Mouse (Mus musculus) testis, adult 2 months (tissue): ENCODE results near the gene Magi1. TPM values are rescaled to one million over a fixed set of nuclear protein-coding genes. Genes with fewer than 3 reads are reported as not detected.

ENCODE experiments used
- H3K27ac ChIP-seq: fragments of 200-500 bp; 2 replicates; pipeline ENCODE4 v1.5.1; 2012; ENCODE audit warnings: low read depth, low read length; ENCODE audit not compliant: control insufficient read depth, insufficient read depth
- H3K27me3 ChIP-seq: fragments of 200-500 bp; 2 replicates; pipeline ENCODE4 v1.6.1; 2012; ENCODE audit warnings: mild to moderate bottlenecking, low read length, moderate library complexity; ENCODE audit not compliant: control insufficient read depth, insufficient read depth
- H3K36me3 ChIP-seq: fragments of 200-500 bp; 2 replicates; pipeline ENCODE4 v1.6.1; 2012; ENCODE audit warnings: mild to moderate bottlenecking, low read length; ENCODE audit not compliant: control insufficient read depth, insufficient read depth
- H3K4me1 ChIP-seq: fragments of 200-500 bp; 2 replicates; pipeline ENCODE4 v1.6.1; 2012; ENCODE audit warnings: low read length; ENCODE audit not compliant: control insufficient read depth, insufficient read depth
- H3K4me3 ChIP-seq: fragments of 200-500 bp; 2 replicates; pipeline ENCODE4 v1.5.1; 2012; ENCODE audit warnings: low read depth, mild to moderate bottlenecking, low read length, moderate library complexity, mixed read lengths; ENCODE audit not compliant: control insufficient read depth
- CTCF ChIP-seq: fragments of 200-500 bp; IDR thresholded peaks from 2 replicates; pipeline ENCODE4 v1.5.1; 2012; ENCODE audit warnings: low read depth, mild to moderate bottlenecking, inconsistent platforms, low read length, moderate library complexity; ENCODE audit not compliant: control insufficient read depth, insufficient read depth, insufficient replicate concordance
- POLR2A ChIP-seq: fragments of 200-500 bp; IDR thresholded peaks from 2 replicates; pipeline ENCODE4 v1.6.1; 2012; ENCODE audit warnings: low read depth, mild to moderate bottlenecking, inconsistent platforms, low read length, moderate library complexity; ENCODE audit not compliant: control insufficient read depth
- polyA plus RNA-seq: library from polyadenylated mRNA; depleted of rRNA; stranded (reverse); fragments of >200 nt; gene quantifications from 2 replicates; pipeline ENCODE4 v1.2.3, GENCODE M21; 2012

Magi1 gene
- polyA plus RNA-seq, 1 experiment: 11.1 TPM

- H3K4me3 ChIP-seq: no peak overlapping the region
- no peak overlapping the region for H3K27ac ChIP-seq
- no peak for TF ChIP-seq CTCF
- no peak for TF ChIP-seq POLR2A
- no peaks in the 10 kb centered on the region for H3K27me3 ChIP-seq
- H3K36me3 ChIP-seq: no peaks in the 10 kb centered on the region
- no peaks in the 10 kb centered on the region for H3K4me1 ChIP-seq
Observed at GRCm38 (mm10) chr6:93873536-93873935, 410.2 kb downstream of the Magi1 start.

DNA sequence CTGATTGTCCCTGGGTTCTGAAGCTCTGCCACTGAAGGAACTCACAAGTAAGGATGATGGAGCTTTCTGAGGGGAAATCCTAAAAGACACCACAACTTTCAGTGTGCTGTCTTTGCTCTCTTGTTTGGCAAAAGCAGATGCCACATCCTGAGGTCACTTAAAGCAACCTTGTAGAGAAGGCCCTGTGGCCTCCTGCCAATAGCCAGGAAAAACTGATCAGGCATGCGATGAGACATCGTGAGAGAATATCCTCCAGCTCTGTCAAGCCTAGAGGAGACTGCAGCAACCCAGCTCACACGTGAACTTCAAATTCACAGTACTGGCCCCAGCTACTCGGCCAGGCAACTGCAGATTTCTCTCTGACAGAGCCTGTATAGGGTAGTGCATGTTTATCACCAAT is 412.2 kb downstream of the Magi1 start:
- TF ChIP-seq POLR2A (no peak), CTCF (no peak)
- H3K27me3 ChIP-seq: no peaks in the 10 kb centered on the region
- H3K36me3 ChIP-seq: no peaks in the 10 kb centered on the region
- no peak overlapping the region for H3K27ac ChIP-seq
- no peak overlapping the region for H3K4me3 ChIP-seq
- H3K4me1 ChIP-seq: no peaks in the 10 kb centered on the region

- Histone ChIP-seq H3K27me3 (no peaks in the 10 kb centered on the region), H3K36me3 (no peaks in the 10 kb centered on the region), H3K27ac (no peak overlapping the region), H3K4me1 (no peaks in the 10 kb centered on the region), H3K4me3 (no peak overlapping the region)
- no peak for TF ChIP-seq CTCF
- no peak for TF ChIP-seq POLR2A
Observed at GRCm38 (mm10) chr6:93870023-93870422, 413.7 kb downstream of the Magi1 start.

- Histone ChIP-seq H3K36me3 (no peaks in the 10 kb centered on the region), H3K4me3 (no peak overlapping the region), H3K27me3 (no peaks in the 10 kb centered on the region), H3K4me1 (no peaks in the 10 kb centered on the region), H3K27ac (no peak overlapping the region)
- TF ChIP-seq POLR2A (no peak), CTCF (no peak)
Observed at GRCm38 (mm10) chr6:93862263-93862662, 421.5 kb downstream of the Magi1 start.

GRCm38 (mm10) chr6:93856783-93857182 is 426.9 kb downstream of the Magi1 start:
- H3K27me3 ChIP-seq: no peaks in the 10 kb centered on the region
- no peaks in the 10 kb centered on the region for H3K4me1 ChIP-seq
- no peak overlapping the region for H3K27ac ChIP-seq
- TF ChIP-seq CTCF: no peak
- TF ChIP-seq POLR2A: no peak
- no peak overlapping the region for H3K4me3 ChIP-seq
- no peaks in the 10 kb centered on the region for H3K36me3 ChIP-seq

- Histone ChIP-seq H3K27me3 (no peaks in the 10 kb centered on the region), H3K4me1 (no peaks in the 10 kb centered on the region), H3K27ac (no peak overlapping the region), H3K4me3 (no peak overlapping the region), H3K36me3 (no peaks in the 10 kb centered on the region)
- TF ChIP-seq CTCF (no peak), POLR2A (no peak)
Observed at GRCm38 (mm10) chr6:93855806-93856641, 427.7 kb downstream of the Magi1 start.

- Histone ChIP-seq H3K4me3 (no peak overlapping the region), H3K4me1 (no peaks in the 10 kb centered on the region), H3K36me3 (no peaks in the 10 kb centered on the region), H3K27me3 (no peaks in the 10 kb centered on the region), H3K27ac (no peak overlapping the region)
- TF ChIP-seq POLR2A: no peak
- TF ChIP-seq CTCF: no peak
Observed at GRCm38 (mm10) chr6:93848942-93849790, 434.6 kb downstream of the Magi1 start.
